Mouse (Mus musculus) retina, adult 2 months (tissue): ENCODE measurements around the gene Mast3.

Experiments
- DNase-seq: peaks from one replicate; pipeline ENCODE4 v3.0.0-alpha.2; 2012; ENCODE audit warnings: low read depth, low spot score

The Mast3 gene

DNA sequence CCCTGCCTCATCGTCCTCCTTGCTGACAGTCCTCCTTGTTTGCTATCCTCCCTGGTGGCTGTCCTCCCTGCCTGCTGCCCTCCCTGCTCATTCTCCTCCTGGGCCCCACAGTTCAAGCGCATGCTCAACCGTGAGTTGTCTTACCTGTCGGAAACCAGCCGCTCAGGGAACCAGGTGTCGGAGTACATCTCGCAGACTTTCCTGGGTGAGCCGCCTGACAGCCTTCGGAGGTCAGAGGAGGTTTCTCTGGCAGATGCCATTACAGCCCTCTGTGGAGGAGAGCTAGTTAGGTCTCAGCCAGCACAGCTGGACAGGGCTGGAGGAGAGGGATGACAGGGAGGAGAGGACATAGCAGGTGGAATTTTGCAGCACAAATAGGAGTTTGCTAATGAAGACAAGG lies 58.2 kb downstream of the Mast3 start:
- no peak for DNase-seq

DNA sequence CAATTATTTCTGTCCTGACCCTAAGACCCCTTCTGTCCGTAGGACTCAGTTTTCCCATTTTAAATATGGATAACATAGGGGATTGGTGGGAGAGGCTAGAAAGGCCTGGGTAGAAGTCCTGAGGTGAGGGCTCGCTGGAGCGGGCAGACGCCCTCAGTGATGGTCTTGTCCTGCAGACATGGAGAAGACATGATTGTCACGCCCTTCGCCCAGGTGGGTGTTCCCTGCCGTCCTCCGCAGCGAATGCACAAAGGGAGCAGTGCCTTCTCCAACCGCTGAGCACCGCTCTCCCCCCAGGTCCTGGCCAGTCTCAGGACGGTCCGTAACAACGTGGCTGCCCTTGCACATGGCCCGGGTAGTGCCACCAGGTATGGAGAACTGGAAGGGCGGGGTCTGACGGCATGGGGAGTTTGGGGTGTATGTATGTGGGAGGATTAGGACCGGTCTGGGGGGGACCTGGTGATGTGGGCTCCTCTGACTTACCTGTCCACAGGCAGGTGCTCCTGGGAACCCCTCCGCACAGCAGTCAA lies 59.1 kb downstream of the Mast3 start:
- no peak for DNase-seq

DNA sequence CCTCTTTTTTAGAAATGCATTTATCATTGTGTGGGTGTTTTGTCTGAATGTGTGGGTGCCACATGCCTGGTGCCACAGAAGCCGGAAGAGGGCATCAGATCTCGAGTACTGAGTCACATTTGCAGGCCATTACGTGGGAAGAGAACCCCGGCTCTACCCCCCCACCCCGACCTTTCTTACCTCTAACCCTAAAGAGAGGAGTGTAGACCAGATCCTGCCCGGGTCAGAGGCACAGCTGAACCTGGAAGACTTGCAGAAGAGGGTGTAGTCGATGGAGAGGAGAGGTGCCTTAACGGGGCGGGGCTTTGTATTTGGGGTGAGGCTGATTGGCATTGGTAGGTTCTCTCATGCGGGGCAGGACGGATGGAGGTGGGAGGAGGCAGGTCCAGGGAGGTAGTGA lies 60.0 kb downstream of the Mast3 start:
- DNase-seq = no peak

DNA sequence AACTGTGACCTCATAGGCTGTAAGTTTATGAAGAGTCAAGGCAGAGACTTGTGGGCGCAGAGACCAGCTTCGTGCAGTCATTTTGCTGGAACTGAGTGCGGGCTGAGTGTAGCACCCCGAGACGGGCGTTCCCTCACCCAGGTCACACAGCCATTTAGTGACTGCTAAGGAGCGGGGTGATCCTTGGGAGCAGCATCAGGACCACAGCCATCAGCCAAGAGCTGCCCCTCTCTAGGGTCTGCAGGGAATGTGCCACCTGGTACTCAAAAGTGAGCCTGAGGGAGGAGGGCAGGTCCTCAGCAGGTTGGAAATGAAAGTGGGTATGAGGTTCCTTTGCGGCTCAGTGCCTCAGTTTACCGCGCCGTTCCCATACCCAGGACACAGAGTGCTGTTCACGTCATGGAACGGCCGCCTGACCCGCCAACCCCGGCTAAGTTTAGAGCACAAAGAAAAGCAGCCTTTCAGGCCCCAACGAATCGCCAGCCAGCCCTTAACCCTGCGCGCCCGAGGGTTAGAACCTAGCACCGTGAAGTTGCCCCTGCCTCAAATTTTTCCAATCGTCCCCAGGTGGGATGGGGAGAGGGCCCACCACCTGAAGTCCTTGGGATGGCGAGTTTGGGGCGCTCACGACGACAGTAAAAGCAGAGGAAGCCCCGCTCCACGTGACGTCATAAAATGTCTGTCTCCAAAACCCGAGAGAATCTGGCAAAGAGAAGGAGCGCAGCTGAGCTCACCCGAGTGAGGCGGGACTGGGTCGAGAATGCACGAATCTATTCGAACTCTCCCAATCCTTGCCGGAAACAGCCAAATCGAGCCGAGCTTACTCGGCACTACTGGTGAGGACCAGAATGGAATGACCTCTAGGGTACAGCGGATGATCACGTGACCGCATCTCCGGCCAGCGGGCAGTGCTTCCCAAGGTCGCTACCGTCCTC lies 60.9 kb downstream of the Mast3 start:
- no peak for DNase-seq

DNA sequence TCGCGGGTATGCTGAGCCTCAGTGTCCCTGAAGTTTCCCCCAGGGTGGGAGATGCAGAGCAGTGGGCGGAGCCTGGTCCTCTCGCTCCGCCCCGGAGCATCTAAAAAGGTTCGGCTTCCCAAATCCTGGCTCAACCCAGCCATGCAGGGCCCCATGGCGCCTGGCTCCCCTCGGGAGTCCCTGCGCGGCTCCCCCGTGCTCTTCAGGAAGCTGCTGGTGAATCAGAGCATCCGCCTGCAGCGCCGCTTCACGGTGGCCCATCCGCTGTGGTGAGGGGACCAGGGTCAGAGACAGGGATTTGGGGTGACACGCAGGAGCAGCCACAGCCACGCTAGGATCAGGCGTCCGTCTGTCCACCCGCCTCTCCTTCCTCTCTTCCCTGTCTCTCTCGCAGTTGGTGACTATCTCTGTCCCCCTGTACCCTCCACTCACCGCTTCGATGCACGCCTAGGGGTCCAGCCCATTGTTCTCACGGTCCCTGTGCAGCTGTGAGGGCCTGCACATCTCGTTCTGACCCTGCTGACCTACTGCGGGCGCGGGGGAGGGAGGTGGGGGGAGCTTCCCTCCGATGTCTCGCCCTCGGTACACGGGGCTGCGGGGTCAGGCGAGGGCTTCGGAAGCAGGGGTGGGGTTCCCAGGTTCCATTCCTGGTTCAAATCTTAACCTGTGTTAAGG lies 61.7 kb downstream of the Mast3 start:
- DNase-seq = no peak

DNA sequence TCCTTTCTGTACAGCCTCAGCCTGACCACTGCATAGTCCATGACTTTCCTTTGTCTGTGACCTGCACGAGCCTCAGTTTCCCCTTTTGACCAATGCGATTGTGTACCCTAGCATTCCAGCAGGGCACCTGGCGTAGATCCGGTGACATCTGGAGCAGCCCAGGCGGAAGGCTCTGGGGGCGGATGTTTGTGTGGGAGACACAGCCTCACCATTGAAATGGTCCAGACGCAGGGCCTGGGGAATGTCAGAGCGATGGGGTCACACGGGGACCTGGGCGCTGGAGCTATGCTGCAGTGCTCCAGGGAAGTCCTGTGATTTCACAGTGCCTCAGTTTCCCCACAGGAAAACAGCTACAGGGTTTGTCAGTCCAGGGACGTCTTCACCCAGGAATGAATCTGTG lies 62.7 kb downstream of the Mast3 start:
- DNase-seq = no peak

DNA sequence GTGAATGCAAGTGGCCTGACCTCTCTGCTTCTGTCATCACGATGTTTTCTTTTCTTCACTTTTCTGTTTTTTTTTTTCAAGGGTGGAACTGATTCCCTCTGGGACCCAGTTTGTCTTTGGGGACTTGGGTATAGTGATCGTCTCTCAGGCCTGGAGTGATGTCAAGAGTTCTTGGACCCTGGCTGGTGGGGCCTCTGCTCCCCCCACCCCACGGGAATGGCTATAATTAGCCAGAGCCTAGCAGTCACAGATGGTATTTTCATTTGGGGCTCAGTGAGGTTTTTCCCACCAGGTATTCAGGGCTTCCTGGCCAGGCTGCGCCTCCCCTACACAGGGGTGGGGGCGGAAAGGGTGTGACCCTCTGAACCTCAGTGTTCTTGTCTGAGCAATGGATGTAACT lies 63.2 kb downstream of the Mast3 start:
- no peak for DNase-seq

DNA sequence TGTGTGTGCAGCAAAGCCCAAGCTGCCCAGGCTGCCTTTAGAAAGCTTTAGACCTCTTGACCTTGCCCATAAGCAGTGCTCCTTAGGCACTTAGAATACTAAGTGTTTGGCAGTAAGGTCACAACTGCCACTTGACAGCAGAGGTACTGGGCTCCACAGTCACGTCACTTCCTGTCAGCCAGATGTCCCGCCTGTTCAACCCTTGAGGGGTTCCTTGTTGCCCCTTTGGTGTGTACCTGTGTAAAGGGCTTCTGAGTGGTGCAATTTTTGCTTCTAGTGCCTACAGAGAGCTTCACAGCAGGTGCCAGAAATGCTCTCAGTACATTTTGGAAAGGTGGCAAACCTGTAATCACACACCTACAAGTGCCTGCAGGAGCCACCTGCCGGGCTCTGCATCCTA lies 66.6 kb downstream of the Mast3 start:
- DNase-seq = no peak

DNA sequence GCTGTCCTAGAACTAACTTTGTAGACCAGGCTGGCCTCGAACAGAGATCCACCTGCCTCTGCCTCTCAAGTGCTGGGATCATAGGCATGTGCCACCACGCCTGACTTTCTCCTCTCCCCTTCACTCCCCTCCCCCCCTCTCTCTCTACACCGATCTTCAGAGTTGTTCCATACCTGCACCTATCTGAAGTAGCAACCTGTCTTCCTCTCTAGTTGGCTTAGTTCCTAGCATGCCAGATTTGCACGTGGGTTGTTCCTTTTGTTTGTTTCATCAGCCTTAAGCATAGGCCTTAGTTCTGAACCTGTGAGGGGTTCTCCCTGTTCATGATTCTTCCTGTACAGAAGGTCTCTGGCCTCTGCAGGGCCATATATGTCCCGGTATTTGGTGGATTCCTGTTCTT lies 67.1 kb downstream of the Mast3 start:
- DNase-seq = no peak

DNA sequence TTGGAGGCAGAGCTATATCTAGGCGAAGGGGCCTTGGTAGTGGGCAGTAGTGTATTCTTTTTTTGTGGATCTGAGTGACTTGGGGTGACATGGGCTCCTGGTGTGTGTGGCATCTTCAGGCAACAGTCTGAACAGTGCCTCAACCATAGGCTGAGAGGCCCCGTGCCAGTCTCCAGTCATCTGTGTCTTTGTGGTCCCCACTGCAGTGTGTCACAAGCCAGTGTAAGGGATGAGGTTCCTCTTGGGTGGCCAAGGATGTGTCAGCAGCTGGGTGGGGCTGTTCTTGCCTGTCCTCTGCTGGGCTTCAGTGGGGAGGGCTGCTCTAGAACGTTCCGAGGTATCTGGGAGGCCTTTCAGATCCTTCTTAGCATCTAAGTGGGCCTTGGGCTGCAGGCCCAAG lies 73.9 kb downstream of the Mast3 start:
- no peak for DNase-seq

DNA sequence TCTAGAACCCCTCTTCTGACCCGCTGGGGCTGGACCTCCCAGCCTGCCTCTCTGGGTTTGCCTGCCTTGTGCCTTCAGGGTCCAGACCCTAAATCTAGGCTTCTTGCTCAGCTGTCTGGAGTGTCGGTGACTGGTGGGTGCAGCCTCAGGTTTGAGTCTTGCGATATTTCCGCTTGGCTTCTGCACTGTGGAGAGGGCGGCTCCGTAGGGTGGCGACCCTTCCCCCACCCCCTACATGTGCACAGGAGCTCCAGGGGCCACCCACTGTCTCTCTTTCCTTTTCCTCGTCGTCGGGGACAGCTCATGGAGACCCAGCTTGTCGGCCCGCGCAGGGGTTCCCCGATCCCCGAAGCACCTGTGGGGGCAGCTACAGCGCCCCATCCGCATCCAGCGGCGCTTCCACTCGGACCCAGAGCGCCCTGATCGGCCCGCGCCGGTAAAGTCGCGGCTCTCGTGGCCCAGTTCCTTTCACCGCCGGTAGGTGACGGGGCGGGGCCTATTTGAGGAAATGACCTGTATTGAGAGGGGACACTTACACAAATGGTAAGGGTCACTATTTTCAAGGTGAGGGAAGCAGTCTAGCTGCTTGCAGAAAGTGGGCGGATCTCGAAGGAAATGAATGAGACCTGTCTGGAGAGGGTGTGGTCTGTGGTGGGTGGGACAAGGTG lies 74.9 kb downstream of the Mast3 start:
- DNase-seq = no peak
